Mouse (Mus musculus): ENCODE measurements around the gene Extl2. TPM values are rescaled to one million over a fixed set of nuclear protein-coding genes. Genes with fewer than 3 reads are reported as not detected.

Gene Extl2
- polyA plus RNA-seq, 1 experiment = 2.5 TPM

DNA sequence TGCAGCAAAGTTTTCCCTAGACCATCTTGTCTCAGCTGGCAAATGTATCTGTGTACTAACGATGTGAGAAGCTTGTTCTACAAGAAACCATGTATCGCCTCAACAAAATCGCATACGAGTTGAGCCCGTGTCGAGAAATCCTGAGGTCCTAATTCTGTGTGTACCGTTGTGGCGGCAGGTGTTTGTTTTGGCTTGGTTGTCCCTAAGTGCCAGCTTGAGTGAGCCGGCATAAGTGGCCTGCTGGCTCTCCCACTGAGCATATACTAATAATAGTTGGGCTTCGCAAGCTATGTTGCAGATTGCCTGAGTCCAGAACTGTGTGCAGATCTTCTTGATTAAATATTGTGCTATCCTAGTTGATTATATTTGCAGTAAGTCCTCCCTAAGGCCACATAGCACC lies 18.4 kb downstream of the Extl2 start:
- peaks cover 14% of the 10 kb centered on the region for H3K36me3 ChIP-seq (ENCODE audit: control insufficient read depth, insufficient read depth, low read length)
- H3K4me1 ChIP-seq (ENCODE audit: control insufficient read depth, insufficient read depth, insufficient read length, low read length) = no peaks in the 10 kb centered on the region
- no peaks in the 10 kb centered on the region for H3K27me3 ChIP-seq (ENCODE audit: control insufficient read depth, insufficient read depth, low read length)
- 92% methylated on average over 10 of the region's 10 CpGs for WGBS
- TF ChIP-seq CTCF (IDR thresholded peaks at IDR 0.05; ENCODE audit: extremely low read depth, insufficient read length, insufficient replicate concordance, low read depth, low read length) = no peak
- TF ChIP-seq POLR2A (IDR thresholded peaks at IDR 0.05; ENCODE audit: low read depth, low read length) = no peak
- no peak overlapping the region for H3K27ac ChIP-seq (ENCODE audit: insufficient read depth, low read depth, low read length)
- H3K4me3 ChIP-seq (ENCODE audit: low read depth, low read length) = no peak overlapping the region

DNA sequence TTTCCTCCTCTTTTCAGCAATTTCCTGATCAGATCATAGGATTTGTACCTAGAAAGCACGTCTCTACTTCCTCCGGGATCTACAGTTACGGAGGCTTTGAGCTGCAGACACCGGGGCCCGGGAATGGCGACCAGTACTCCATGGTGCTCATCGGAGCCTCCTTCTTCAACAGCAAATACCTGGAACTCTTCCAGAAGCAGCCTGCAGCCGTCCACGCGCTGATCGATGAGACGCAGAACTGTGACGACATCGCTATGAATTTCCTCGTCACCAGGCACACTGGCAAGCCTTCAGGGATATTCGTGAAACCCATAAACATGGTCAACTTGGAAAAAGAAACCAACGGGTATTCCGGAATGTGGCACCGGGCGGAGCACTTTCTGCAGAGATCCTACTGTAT lies 19.7 kb downstream of the Extl2 start:
- WGBS = 94% methylated on average over 20 of the region's 20 CpGs
- H3K27ac ChIP-seq (ENCODE audit: insufficient read depth, low read depth, low read length) = no peak overlapping the region
- no peak overlapping the region for H3K4me3 ChIP-seq (ENCODE audit: low read depth, low read length)
- H3K27me3 ChIP-seq (ENCODE audit: control insufficient read depth, insufficient read depth, low read length) = no peaks in the 10 kb centered on the region
- TF ChIP-seq POLR2A (IDR thresholded peaks at IDR 0.05; ENCODE audit: low read depth, low read length) (no peak), CTCF (IDR thresholded peaks at IDR 0.05; ENCODE audit: extremely low read depth, insufficient read length, insufficient replicate concordance, low read depth, low read length) (no peak)
- peaks cover 14% of the 10 kb centered on the region for H3K36me3 ChIP-seq (ENCODE audit: control insufficient read depth, insufficient read depth, low read length)
- no peaks in the 10 kb centered on the region for H3K4me1 ChIP-seq (ENCODE audit: control insufficient read depth, insufficient read depth, insufficient read length, low read length)

DNA sequence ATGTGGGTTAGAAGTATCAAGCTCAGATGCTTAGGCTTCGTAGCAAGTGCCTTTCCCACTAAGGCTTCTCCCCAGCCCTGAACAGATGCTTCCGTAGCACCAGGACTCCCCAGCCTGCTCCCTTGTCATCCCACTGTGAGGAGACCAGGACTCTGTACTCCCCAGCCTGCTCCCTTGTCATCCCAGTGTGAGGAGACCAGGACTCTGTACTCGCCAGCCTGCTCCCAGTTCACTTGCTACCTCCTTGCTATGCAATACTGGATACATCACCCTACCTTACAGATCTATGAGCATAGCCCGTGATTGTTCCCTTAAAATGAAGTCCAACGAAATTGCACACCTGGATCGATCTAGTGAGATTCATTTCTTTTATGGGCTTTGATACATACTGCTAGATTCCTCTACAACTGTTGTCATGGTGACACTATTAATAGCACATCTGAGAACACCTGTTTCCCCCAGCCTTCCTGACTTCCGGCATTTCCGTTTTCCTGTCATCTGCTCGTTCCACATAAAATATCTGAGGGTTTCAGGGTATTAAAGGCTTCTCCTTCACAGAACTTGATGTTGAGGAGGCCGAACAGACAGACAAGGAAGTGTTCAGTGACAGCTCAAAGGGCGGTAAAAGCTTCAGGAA lies 23.0 kb downstream of the Extl2 start:
- Histone ChIP-seq H3K27me3 (ENCODE audit: control insufficient read depth, insufficient read depth, low read length) (no peaks in the 10 kb centered on the region), H3K27ac (ENCODE audit: insufficient read depth, low read depth, low read length) (no peak overlapping the region), H3K4me3 (ENCODE audit: low read depth, low read length) (no peak overlapping the region), H3K4me1 (ENCODE audit: control insufficient read depth, insufficient read depth, insufficient read length, low read length) (no peaks in the 10 kb centered on the region), H3K36me3 (ENCODE audit: control insufficient read depth, insufficient read depth, low read length) (peaks cover 11% of the 10 kb centered on the region)
- 60% methylated on average over 11 of the region's 11 CpGs for WGBS
- no peak for TF ChIP-seq POLR2A (IDR thresholded peaks at IDR 0.05; ENCODE audit: low read depth, low read length)
- no peak for TF ChIP-seq CTCF (IDR thresholded peaks at IDR 0.05; ENCODE audit: extremely low read depth, insufficient read length, insufficient replicate concordance, low read depth, low read length)

DNA sequence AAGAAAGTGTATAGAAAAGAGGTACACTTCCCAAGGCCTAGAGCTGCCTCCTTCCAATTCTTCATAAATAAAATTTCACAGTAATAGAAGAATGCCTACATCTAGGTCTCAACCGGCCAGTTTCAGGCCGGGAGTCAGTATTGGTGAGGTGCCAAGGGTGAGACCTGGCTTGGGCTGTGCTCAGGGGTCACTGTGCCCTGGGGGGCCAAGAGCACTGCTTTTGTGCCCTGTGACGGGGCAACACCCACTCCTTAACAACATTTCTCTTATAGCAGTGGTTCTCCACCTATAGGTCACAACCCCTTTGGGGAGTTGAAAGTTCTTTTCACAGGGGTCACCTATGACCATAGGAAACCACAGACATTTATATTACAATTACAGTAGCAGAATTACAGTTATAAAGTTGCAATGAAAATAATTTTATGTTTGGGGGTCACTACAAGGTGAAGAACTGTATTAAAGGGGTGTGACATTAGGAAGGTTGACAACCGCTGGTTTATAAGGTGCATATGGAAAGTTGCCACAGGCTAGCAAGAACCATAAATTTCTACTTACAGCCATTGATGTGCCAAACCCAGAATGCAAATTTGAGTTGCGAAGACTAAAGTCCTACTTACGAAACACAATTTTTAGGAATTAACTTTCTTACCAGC lies 26.1 kb downstream of the Extl2 start:
- whole genome bisulfite sequencing = 48% methylated on average over 6 of the region's 6 CpGs
- Histone ChIP-seq H3K4me1 (ENCODE audit: control insufficient read depth, insufficient read depth, insufficient read length, low read length) (no peaks in the 10 kb centered on the region), H3K4me3 (ENCODE audit: low read depth, low read length) (no peak overlapping the region), H3K36me3 (ENCODE audit: control insufficient read depth, insufficient read depth, low read length) (0 out of 2 replicates have a peak, but pooled peaks cover 1% of the 10 kb centered on the region), H3K27me3 (ENCODE audit: control insufficient read depth, insufficient read depth, low read length) (no peaks in the 10 kb centered on the region), H3K27ac (ENCODE audit: insufficient read depth, low read depth, low read length) (no peak overlapping the region)
- no peak for TF ChIP-seq CTCF (IDR thresholded peaks at IDR 0.05; ENCODE audit: extremely low read depth, insufficient read length, insufficient replicate concordance, low read depth, low read length)
- TF ChIP-seq POLR2A (IDR thresholded peaks at IDR 0.05; ENCODE audit: low read depth, low read length) = no peak

DNA sequence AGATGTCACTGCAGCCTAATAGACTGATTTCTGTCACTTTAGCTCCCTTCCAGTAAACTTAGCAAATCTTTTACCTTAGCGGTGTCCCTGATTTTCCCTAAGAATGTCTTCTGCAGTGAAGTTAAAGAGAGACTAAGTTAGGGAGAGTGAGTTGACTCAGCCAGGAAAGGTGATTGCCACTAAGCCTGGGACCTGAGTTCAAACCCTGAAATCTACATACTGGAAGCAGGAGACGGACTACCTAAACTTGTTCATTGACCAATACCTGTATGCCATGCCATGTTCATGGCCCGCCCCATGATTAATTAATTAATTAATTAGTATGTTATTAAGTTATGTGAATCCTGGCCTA lies 26.6 kb downstream of the Extl2 start:
- Histone ChIP-seq H3K4me1 (ENCODE audit: control insufficient read depth, insufficient read depth, insufficient read length, low read length) (no peaks in the 10 kb centered on the region), H3K4me3 (ENCODE audit: low read depth, low read length) (no peak overlapping the region), H3K27me3 (ENCODE audit: control insufficient read depth, insufficient read depth, low read length) (no peaks in the 10 kb centered on the region), H3K36me3 (ENCODE audit: control insufficient read depth, insufficient read depth, low read length) (no peaks in the 10 kb centered on the region), H3K27ac (ENCODE audit: insufficient read depth, low read depth, low read length) (no peak overlapping the region)
- WGBS = 59% methylated on average over 3 of the region's 3 CpGs
- TF ChIP-seq POLR2A (IDR thresholded peaks at IDR 0.05; ENCODE audit: low read depth, low read length) = no peak
- TF ChIP-seq CTCF (IDR thresholded peaks at IDR 0.05; ENCODE audit: extremely low read depth, insufficient read length, insufficient replicate concordance, low read depth, low read length) = no peak

DNA sequence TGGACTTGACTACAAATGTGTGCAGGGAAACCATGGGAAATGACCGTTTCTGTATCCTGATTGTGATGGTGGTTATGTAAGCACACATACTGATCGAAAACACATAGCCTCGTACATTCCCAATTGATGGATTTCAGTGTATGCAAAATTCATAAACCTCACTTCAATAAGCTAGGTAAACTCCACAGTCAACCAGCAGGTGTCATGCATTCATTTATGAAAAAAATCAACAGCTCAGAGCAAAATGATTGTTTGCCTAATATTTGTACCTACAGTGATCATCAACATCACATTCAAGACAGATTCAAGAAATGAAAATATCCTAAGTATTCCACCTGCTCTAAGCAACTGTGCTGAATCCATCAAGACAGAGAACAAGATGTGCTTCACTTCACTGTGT lies 33.5 kb downstream of the Extl2 start:
- TF ChIP-seq POLR2A (IDR thresholded peaks at IDR 0.05; ENCODE audit: low read depth, low read length) (no peak), CTCF (IDR thresholded peaks at IDR 0.05; ENCODE audit: extremely low read depth, insufficient read length, insufficient replicate concordance, low read depth, low read length) (no peak)
- Histone ChIP-seq H3K27me3 (ENCODE audit: control insufficient read depth, insufficient read depth, low read length) (no peaks in the 10 kb centered on the region; the same call in 1 of the 2 replicates), H3K27ac (ENCODE audit: insufficient read depth, low read depth, low read length) (no peak overlapping the region), H3K4me3 (ENCODE audit: low read depth, low read length) (no peak overlapping the region), H3K36me3 (ENCODE audit: control insufficient read depth, insufficient read depth, low read length) (no peaks in the 10 kb centered on the region), H3K4me1 (ENCODE audit: control insufficient read depth, insufficient read depth, insufficient read length, low read length) (no peaks in the 10 kb centered on the region)
- WGBS = 71% methylated on average over 3 of the region's 3 CpGs

GRCm38 (mm10) chr3:116046000-116046399 lies 38.7 kb downstream of the Extl2 start:
- H3K27me3 ChIP-seq (ENCODE audit: control insufficient read depth, insufficient read depth, low read length) = no peaks in the 10 kb centered on the region; the same call in 1 of the 2 replicates
- no peak overlapping the region for H3K27ac ChIP-seq (ENCODE audit: insufficient read depth, low read depth, low read length)
- H3K4me1 ChIP-seq (ENCODE audit: control insufficient read depth, insufficient read depth, insufficient read length, low read length) = no peaks in the 10 kb centered on the region
- WGBS = 69% methylated on average over 2 of the region's 2 CpGs
- no peak overlapping the region for H3K4me3 ChIP-seq (ENCODE audit: low read depth, low read length)
- H3K36me3 ChIP-seq (ENCODE audit: control insufficient read depth, insufficient read depth, low read length) = no peaks in the 10 kb centered on the region
- no peak for TF ChIP-seq CTCF (IDR thresholded peaks at IDR 0.05; ENCODE audit: extremely low read depth, insufficient read length, insufficient replicate concordance, low read depth, low read length)
- no peak for TF ChIP-seq POLR2A (IDR thresholded peaks at IDR 0.05; ENCODE audit: low read depth, low read length)
